Mouse (Mus musculus) cerebellum, adult 2 months (tissue): ENCODE results near the gene Olfr1368. TPM values are rescaled to one million over a fixed set of nuclear protein-coding genes. Genes with fewer than 3 reads are reported as not detected.

ENCODE experiments used
- DNase-seq, 2 experiments: peaks; one replicate each; pipeline ENCODE4 v3.0.0; 2021
- H3K27ac ChIP-seq: fragments of 200-500 bp; 2 replicates; pipeline ENCODE4 v1.5.1; 2012; ENCODE audit warnings: low read length, control low read depth, inconsistent platforms; ENCODE audit not compliant: insufficient read depth
- H3K27me3 ChIP-seq: fragments of 200-500 bp; 2 replicates; pipeline ENCODE4 v1.6.1; 2012; ENCODE audit warnings: inconsistent platforms, mild to moderate bottlenecking, low read length, moderate library complexity; ENCODE audit not compliant: control insufficient read depth, insufficient read depth
- H3K4me1 ChIP-seq: fragments of 200-500 bp; 2 replicates; pipeline ENCODE4 v1.6.1; 2011; ENCODE audit warnings: low read length; ENCODE audit not compliant: control insufficient read depth, insufficient read depth
- H3K4me3 ChIP-seq: fragments of 200-500 bp; replicated peaks from 2 replicates; pipeline ENCODE3; 2011; ENCODE audit warnings: mild to moderate bottlenecking, low read depth, low read length, control low read depth; ENCODE audit not compliant: insufficient read depth
- CTCF ChIP-seq: fragments of 200-500 bp; IDR thresholded peaks from 2 replicates; pipeline ENCODE4 v1.5.1; 2011; ENCODE audit warnings: low read depth, mild to moderate bottlenecking, control low read depth, low read length, moderate library complexity, borderline replicate concordance; ENCODE audit not compliant: insufficient read depth
- POLR2A ChIP-seq: fragments of 200-500 bp; IDR thresholded peaks from 2 replicates; pipeline ENCODE4 v1.6.1; 2011; ENCODE audit warnings: low read length, control low read depth, borderline replicate concordance; ENCODE audit not compliant: insufficient read depth
- WGBS: fragments of 180-500 bp; shearing (Covaris S2); methylation state at CpG from one replicate; pipeline ENCODE4 v1.1.7; 2018; 5-methylcytosine and 5-hydroxymethylcytosine counted together
- polyA plus RNA-seq: library from polyadenylated mRNA; depleted of rRNA; stranded (reverse); fragments of >200 nt; gene quantifications from 2 replicates; pipeline ENCODE4 v1.2.3, GENCODE M21; 2012

The Olfr1368 gene
- polyA plus RNA-seq, 1 experiment, result not detected

DNA sequence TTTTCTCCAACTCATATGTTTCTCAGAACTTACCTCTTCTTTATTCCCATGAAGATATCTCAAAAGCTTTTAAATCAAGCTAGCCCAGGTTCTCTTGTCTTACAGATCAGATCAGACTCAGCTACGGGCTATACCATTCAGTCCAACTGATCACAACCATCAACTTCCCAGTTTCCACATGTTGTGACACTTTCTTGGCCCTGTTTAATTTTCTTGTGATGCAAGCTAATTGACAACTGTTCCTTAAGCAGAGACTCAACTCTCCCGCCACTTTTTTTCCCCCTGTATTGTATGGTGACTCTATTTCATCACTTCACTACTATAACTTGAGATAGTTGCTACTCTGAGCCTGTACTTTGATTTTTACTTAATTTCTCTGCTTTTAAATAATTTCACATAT lies 15.9 kb upstream of the Olfr1368 start:
- Histone ChIP-seq H3K27ac (no peak overlapping the region), H3K27me3 (no peaks in the 10 kb centered on the region), H3K4me3 (peak overlapping the region; percentile 27), H3K4me1 (no peaks in the 10 kb centered on the region)
- no peak for DNase-seq
- WGBS, result 22% methylated on average over 2 of the region's 2 CpGs
- no peak for TF ChIP-seq POLR2A
- no peak for TF ChIP-seq CTCF

DNA sequence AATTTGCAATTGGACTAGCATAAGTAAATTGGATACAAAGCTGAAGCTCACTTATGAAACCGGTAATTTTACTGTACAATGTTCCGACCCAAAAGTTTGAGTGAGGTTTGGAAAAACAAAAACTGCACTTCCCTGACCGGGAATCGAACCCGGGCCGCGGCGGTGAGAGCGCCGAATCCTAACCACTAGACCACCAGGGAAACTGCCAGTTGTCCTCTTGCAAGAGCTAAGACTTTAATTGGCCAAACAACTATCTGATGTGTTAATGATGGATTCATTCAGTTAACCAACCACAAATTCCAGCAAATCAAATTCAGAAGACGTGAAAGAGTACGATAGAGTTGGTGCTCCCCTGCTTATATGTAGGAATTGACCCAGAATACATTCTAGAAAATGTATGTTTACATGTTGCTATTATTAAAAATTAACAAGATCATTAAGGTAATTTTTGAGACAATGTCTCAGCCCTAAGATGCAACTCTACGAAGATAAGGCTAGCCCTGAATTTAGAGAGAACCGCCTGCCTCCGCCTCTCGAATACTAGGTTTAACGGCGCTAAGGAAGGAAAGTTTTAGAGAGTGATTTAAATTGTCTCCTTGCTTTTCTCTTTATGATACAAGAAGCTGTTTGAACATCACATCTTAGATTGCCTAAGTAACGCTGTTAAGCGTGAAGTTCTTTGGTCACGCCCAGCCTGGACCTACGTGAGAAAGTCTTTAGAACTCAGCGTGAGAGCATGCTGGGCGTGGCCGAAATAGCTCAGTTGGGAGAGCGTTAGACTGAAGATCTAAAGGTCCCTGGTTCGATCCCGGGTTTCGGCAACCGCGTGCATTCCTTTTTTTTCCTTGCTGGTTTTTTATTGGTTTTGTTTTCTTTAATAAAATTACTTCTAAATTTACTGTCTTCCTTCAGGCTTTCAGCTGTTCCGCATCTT lies 15.3 kb upstream of the Olfr1368 start:
- under 1% methylated on average over 32 of the region's 32 CpGs for WGBS
- Histone ChIP-seq H3K27me3 (no peaks in the 10 kb centered on the region), H3K4me3 (peak overlapping the region; percentile 96), H3K27ac (no peak overlapping the region), H3K4me1 (no peaks in the 10 kb centered on the region)
- TF ChIP-seq CTCF (no peak), POLR2A (no peak)
- DNase-seq, result peak; percentile 86 to 93

DNA sequence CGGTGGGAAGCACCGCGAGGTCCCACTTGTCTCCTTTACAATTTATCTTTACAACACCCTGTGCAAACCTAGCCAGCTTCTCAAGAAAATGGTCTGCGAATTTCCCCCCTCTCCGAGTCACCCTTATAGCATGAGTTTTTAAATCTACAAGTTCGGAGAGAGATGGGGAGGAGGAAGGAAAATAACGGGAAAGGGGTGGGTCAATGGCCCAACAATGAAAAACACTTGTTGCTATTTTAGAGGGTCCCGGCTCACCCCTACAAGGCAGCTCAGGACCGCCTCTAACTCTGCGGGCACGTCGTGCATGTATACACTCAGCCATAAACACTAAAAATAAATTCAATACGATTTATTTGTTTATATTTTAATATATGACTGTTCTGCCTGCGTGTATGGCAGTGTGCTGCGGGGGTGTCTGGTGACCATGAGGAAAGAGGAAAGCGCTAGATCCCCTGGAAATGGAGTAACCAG lies 14.4 kb upstream of the Olfr1368 start:
- TF ChIP-seq CTCF (no peak), POLR2A (no peak)
- no peaks in the 10 kb centered on the region for H3K27me3 ChIP-seq
- no peak for DNase-seq
- under 1% methylated on average over 16 of the region's 16 CpGs for WGBS
- H3K4me3 ChIP-seq, result peak overlapping the region; percentile 96
- no peaks in the 10 kb centered on the region for H3K4me1 ChIP-seq
- no peak overlapping the region for H3K27ac ChIP-seq

DNA sequence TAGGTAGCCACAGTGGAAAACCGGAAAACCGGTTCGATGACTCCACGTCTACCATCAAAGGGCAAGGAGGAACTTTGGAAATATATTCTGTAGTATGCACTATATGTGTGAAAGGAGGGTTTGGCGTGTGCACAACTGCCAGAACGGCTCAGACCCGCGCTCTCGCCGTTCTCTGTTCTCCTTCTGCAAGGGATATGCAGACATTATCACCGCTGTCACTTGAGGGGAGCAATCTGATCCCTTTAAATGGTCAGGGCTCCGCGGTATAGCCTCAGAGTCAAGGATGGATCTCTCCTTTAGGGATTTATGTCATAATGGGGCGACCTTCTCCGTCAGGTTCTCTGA lies 13.8 kb upstream of the Olfr1368 start:
- WGBS, result 0% methylated on average over 15 of the region's 15 CpGs
- Histone ChIP-seq H3K4me1 (no peaks in the 10 kb centered on the region), H3K27ac (no peak overlapping the region), H3K4me3 (peak overlapping the region; percentile 96), H3K27me3 (no peaks in the 10 kb centered on the region)
- no peak for DNase-seq
- TF ChIP-seq POLR2A (no peak), CTCF (no peak)

DNA sequence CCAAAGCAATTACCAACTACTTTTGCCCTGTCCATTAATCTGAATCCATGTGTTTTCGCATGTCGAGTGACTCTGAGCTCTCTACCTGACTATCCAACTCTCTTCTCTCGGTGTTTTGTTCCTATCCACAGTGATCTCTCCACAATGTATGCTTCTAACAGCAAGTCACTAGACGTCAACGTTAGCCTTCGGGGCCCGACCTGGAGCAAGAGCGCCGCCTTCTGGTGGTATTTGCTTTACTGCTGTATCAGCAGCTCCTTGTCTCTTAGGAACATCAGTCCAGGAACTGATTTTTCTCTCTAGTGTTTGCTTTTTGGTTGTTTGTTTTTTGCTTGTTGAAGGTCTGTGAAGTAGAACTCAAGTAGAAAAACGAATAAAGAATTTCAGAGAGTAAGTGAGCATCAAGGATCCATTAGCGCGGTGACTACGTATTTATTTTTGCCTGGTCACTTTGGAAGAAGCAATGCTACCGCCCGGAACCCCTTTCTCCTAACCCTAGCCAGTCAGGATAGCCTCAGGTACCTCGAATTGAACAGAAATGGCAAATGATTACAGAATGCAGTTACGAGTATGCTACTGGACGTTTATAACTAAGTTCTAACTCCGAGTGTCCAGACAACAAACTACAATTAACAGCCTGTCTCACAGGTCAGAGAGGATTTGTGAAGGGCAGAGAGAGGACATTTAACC lies 13.3 kb upstream of the Olfr1368 start:
- no peak overlapping the region for H3K27ac ChIP-seq
- H3K4me1 ChIP-seq, result no peaks in the 10 kb centered on the region
- TF ChIP-seq POLR2A (no peak), CTCF (peak; percentile 78)
- WGBS, result under 1% methylated on average over 19 of the region's 19 CpGs
- H3K27me3 ChIP-seq, result no peaks in the 10 kb centered on the region
- peak; percentile 85 to 90 for DNase-seq
- H3K4me3 ChIP-seq, result peak overlapping the region; percentile 96

DNA sequence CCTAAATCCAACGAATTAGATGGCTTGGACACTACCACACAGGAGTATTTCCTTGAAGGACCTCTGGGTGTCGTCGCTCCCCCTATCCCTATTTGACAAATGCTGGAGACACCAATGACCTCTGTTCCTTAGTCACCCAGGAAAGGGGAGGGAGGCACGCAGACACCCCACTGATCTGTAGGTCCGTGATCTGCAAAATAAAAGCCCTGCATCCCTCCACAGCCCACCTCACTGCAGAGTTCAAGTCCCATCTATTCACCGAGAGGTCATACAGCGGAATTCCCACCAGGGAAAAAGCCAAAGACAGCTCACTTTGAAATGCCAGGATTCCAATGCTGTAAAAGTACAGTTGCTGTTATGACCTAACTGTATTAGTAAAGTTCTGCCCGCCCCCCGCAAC lies 12.4 kb upstream of the Olfr1368 start:
- Histone ChIP-seq H3K4me1 (no peaks in the 10 kb centered on the region), H3K27ac (no peak overlapping the region), H3K4me3 (no peak overlapping the region), H3K27me3 (no peaks in the 10 kb centered on the region)
- DNase-seq, result no peak
- WGBS, result 16% methylated on average over 9 of the region's 9 CpGs
- TF ChIP-seq POLR2A (no peak), CTCF (no peak)

DNA sequence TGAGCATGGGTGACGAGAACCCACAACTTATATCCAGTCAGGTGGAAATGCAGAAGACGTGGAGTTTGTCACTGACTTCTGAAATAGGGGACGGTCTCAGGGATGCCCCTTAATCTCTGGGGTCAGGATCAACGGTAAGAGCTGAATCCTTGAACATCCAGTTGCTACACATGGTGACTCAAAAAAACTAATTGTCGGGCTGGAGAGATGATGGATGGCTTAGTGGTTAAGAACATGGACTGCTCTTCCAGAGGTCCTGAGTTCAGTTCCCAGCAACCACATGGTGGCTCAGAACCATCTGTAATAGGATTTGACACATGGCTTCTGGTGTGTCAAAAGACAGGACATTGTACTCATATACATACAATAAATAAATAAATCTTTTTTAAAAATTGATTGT lies 10.2 kb upstream of the Olfr1368 start:
- no peak for DNase-seq
- no peak overlapping the region for H3K4me3 ChIP-seq
- H3K27me3 ChIP-seq, result no peaks in the 10 kb centered on the region
- H3K27ac ChIP-seq, result no peak overlapping the region
- H3K4me1 ChIP-seq, result no peaks in the 10 kb centered on the region
- TF ChIP-seq POLR2A (no peak), CTCF (no peak)
- WGBS, result 88% methylated on average over 5 of the region's 5 CpGs
